Mouse (Mus musculus) urinary bladder, postnatal 14 days (tissue): ENCODE data around the gene Arhgap24.

Experiments used
- DNase-seq: peaks from one replicate; pipeline ENCODE4 v3.0.0; 2021; ENCODE audit warnings: low spot score

Arhgap24 gene

GRCm38 (mm10) chr5:102743436-102743835 is 262.2 kb downstream of the Arhgap24 start:
- no peak for DNase-seq

- no peak for DNase-seq
Observed at GRCm38 (mm10) chr5:102744051-102744450, 262.9 kb downstream of the Arhgap24 start.

GRCm38 (mm10) chr5:102748146-102748545 is 267.0 kb downstream of the Arhgap24 start:
- no peak for DNase-seq

DNA sequence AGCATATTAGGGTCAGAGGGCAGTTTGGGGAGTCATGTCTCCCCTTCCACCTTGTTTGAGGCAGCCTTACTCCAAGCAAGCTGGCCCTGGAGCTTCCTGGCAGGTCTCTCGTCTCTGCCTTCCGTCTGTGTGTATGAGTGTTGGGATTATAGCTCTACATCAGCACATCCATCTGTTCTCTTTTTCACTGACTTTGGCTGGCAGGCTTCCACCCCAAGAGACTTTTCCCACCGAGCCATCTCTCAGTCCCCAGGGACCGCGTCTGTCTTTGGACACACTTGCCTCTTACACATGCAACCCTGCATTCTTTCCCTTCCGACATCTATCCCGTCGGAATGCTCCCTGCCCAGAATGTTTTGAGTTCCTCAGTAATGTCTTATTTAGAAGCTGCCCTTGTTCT is 267.8 kb downstream of the Arhgap24 start:
- peak; percentile 13 for DNase-seq

DNA sequence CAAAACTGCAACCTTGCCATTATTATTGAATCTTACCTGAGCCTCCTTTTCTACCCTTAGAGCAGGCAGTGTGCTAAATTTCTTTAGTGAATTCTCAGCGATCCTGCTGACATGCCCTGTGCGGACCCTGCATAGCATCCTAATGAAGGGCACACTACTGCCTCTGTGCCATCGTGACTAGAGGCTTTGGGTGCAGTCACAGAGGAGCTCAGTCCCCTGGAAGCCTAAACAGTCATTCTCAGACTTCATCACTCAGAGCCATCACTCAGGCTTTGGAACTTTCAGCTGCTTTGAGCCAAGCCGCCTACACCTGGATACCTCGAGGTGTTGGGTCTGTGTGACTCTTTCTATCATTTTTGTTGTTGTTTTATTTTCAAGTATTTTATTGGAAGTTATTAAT is 269.5 kb downstream of the Arhgap24 start:
- no peak for DNase-seq

GRCm38 (mm10) chr5:102751661-102752307 is 270.6 kb downstream of the Arhgap24 start:
- DNase-seq, result no peak

GRCm38 (mm10) chr5:102752308-102752663 is 271.1 kb downstream of the Arhgap24 start:
- DNase-seq, result no peak

DNA sequence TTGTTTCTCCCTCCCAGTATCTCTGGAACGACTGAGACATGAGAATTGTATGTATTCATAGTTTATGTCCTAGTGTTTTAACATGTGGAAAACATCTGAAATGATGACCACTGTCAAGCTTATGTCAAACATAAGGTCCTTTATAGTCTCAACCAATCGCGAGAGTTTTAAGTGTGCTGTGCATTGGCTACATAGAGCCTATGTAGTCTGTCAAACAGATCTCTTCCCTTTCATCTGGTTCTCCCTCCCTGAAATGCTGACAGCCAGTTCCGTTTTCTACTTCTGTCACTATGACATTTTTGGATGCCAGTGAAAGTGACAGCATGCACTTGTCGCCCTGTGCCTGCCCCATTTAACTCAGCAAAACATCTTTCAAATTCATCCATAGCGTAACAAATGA is 275.8 kb downstream of the Arhgap24 start:
- no peak for DNase-seq

GRCm38 (mm10) chr5:102765694-102766093 is 284.5 kb downstream of the Arhgap24 start:
- DNase-seq, result no peak

DNA sequence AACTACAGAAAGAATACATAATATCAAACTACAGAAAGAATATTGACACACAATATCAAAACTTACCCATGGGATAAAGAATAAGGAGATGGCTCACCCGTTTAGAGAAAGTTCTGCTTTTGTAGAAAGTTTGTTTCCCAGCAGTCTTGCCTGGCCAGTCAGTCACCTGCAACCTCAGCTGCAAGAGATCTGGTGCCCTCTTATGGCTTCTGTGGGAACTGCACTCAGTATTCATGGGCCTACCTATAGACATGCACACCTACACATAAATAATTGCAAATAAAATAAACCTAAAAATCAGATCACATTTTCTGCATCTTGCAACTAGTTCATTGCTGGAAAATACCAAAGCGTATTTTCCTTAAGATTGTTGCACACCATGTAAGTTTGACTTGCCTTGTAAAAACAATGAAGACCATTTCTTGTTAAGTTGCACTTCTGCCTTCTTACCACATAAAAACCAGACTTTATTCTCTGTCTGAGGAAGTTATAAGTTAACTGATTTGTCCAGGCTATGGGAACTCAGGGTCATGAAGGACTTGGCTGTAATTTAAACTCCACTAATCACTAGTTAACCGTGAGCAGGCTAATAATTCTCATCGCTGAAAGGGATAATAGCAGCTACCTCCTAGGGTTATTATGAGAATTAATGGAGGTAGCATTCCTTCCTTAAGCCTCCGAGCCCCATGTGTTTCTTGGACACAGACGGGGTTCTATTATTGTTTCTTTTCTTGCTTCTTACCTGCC is 285.3 kb downstream of the Arhgap24 start:
- peak; percentile 53 for DNase-seq

GRCm38 (mm10) chr5:102767058-102767444 is 285.9 kb downstream of the Arhgap24 start:
- no peak for DNase-seq

DNA sequence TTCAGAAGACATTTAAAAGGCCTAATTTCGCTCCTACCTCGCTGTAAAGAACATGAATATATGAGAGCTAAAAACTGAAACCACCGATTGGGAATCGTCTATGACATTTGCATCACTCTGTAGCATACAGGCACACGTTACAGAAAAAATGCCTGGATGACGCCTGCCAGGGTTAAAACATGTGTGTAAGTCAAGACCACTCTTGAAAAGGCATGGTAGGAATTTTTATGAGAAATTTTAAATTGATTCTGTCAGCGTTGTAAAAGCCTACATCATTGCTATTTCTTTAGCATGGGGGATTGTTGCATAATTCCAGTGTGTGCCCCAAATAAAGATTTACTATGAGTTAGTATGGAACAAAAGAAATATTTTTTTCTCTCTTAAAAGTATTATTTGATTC is 286.6 kb downstream of the Arhgap24 start:
- no peak for DNase-seq

DNA sequence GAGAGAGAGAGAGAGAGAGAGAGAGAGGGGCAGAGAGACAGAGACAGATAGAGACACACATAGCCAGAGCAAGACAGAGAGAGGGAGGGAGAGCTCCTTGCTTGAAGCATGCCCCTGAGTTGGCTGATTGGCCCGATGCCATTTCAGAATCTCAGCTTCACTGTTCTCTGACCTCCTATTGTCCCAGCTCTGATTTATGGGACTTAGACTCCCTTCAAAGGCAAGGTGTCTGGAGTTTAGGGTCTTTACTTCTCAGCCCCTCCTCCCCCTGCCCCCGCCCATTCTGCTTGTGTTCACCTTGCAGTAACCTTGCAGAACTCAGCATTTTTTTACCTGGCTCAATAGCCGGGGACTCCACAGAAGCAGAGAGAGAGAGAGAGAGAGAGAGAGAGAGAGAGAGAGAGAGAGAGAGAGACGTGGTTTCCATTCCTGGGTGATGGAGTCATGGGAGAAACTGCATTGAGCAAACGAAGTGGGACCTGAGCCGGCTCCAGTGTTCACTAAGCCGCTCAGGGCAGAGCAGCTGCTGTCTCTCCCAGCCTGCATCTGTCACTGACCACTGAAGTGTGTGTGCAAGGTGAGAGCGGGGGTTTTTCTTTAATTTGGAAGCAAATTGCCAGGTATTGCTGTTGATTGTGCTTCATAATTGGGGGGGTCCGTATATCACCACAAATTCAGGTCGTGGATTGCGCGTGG is 287.3 kb downstream of the Arhgap24 start:
- DNase-seq, result peak; percentile 34

DNA sequence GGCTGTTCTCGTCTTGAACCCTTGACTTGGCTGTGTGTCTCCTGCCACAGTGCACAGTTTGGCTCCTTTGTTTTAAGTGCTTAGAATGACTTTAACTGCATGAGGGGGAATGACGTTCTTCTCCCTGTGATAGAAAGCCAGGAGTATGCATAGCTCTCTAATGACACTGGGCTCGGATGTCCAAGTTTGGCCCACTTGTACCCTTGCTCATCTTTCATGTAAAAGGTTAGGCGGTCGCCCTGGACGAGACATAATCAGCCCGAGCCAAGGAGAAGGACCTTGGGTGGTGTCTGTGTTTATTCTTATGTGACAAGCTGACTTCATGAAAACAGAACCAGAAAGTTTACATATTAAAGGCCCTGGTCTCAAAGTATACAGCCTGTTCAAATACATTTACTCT is 289.4 kb downstream of the Arhgap24 start:
- no peak for DNase-seq

DNA sequence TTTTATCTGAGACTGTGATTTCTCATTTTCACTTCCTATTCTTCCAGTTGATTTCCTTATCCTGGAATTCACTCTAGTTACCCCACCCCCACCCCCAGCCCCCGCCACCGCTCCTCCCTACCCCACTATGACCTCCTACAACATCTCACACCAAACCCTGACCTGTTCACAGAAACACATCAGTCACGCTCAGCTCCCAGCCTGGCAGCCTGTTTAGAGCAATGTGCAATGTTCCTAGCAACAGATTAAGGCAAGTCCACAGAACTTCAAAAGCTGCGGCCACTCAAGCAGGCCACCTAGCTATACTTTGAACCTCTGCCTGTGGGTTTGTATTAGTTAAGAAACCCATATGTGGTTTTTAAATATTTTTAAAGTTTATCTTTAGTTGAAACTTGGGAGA is 293.3 kb downstream of the Arhgap24 start:
- DNase-seq, result no peak

GRCm38 (mm10) chr5:102777255-102777654 is 296.1 kb downstream of the Arhgap24 start:
- no peak for DNase-seq

DNA sequence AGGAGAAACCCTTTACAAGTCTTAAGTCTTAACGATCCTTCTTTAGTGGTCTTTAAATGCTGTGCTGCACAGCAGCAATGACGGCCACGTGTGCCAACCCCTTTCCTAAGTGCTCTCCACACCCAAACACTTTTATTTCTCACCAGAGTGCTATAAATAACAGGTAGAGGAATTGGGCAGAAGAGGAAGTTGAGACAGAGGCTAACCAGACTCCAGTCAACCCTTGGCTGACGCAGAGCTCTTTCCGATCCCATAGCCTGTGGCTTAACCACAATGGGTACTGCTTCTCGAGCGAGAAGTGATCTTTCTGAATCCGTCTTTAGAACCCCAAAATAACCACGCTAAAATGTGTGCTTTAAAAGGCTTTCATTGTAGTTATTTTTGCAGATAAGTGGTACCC is 296.7 kb downstream of the Arhgap24 start:
- no peak for DNase-seq

DNA sequence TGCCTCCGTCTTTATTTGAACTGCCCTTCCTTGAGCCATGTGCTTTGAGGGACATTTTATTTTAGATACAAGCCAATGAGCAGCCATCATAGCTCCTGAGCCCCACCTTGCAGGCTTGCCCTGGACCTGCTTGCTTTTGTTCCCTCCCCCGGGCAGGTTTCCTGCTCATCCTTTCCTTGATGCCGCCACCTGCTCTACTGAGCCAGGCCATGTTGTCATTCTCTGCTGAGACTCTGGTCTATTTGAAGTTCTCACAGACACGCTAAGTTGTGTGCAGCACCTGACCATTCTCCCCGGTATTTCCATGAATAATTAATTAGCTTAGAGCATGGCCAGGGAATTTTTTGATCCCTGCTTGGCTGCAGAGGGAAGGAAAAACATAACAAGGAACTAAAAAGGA is 297.1 kb downstream of the Arhgap24 start:
- no peak for DNase-seq

- DNase-seq, result no peak
Observed at GRCm38 (mm10) chr5:102783585-102783984, 302.4 kb downstream of the Arhgap24 start.

DNA sequence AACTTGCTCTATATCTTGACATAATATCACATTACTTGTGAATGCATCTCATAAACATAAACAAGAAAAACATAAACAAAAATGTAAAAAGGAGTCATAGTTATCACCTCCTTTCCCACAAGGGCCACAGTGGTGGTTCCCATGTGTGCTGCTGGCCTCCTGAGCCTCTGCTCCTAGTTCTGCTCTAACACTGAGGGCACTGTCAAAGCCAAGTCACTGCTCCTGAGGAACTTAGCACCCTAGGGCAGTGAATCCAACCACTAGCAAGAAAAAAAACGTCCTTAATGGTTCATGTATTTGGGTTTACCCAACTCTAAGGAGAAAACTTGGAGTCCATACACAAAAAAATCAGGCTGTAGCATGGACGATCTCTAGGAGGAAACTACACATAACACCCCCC is 304.9 kb downstream of the Arhgap24 start:
- no peak for DNase-seq

DNA sequence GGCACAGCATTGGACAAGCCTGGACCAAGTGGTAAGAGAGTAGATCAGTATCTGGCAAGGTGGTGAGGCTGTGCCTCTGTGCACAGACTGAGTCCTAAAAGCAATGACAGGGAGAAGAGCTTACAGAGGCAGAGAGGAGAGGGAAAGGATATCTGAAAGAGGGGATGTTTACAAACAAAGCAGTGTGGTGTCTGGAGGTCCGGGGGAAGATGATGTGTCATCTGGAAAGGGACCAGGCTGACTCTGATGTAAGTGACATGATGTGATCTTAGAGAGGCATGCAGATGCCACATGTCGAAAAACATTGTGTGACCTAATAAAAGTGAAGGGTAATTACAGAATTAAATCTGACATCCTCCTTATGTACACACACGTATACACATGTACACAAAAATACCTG is 307.2 kb downstream of the Arhgap24 start:
- no peak for DNase-seq

GRCm38 (mm10) chr5:102791273-102791672 is 310.1 kb downstream of the Arhgap24 start:
- no peak for DNase-seq

- peak; percentile 33 for DNase-seq
Observed at GRCm38 (mm10) chr5:102793536-102793935, 312.3 kb downstream of the Arhgap24 start.
